Mouse (Mus musculus) spleen, postnatal 10 days (tissue): ENCODE data around the gene Msi2.

Experiments used
- DNase-seq, 2 experiments: peaks; one replicate each; pipeline ENCODE4 v3.0.0; 2021 to 2022; ENCODE audit warnings: low spot score in 2 of 2

Msi2 gene

DNA sequence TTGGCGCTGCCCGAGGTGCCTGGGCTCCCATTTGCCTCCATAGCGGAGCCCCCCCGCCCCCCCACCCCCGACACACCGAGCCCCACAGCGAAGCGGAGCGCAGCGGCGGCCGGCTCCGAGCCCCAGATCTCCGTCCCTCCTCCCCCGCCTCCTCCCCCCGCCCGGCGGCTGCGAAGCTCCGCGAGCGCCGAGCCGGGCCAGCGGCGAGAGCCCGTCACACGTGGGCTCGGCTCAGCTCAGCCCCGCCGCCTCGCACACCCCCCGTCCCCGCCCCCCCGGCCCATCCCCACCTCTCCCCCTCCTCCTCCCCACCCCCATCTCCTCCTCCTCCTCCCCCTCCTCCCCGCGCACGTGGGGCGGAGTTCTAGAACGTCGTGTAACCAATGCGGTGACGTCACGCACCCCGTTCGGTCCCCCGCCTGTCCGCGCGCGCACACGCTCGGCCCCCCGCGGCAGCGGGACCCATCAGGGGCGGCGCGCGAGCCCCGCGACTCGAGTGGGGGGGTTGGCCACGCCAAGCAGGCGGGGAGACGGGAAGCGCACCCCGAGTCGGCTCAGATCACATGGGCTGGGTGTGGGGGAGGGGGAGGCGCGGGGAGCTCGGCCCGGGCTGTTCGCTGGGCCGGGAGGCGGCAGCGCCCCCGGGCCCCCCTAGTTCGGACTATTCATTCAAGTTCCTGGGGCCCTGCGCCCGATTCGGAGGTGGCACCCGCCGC is at the start of gene Msi2:
TSS of gene Msi2 (minus strand) at position 464 of the 716 bp plus-strand sequence.
- peak; percentile 81 to 92 for DNase-seq

DNA sequence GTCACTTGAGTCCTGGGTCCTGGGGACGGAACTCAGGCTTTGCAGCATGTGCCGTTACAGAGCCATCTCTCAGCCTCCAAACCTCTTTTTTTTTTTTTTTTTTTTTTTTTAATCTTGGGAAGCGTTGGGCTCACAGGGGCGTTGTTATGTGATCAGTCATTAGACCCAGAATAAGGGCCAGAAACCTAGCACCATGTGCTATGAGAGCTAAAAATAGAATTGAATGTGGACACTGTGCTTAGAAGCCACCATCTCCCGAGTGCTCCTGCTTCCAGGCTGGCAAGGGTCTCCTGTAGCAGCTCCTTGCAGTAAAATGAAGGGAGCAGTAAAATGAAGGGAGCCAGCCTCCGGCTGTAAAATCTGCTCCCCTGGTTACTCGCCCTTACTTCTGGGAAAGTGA is 47.3 kb upstream of the Msi2 start:
- DNase-seq: no peak

DNA sequence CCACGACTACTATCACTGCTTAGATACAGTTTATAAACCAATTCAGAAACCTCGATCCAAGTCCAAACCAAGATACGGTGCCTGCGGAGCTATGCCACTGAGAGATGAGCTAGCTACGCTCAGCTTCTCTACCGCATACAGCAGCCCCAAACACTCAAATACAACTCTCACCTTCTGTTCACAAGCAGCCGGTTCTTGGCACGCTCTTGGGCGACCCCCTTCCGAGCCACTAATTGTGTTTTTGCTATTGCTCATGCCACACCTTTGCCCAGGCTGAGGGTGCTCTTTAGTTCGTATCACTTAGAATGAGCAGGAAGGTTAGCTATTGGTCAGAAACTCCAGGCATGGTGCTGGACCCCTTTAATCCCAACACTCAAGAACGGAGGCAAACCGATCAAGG is 45.1 kb upstream of the Msi2 start:
- no peak for DNase-seq

DNA sequence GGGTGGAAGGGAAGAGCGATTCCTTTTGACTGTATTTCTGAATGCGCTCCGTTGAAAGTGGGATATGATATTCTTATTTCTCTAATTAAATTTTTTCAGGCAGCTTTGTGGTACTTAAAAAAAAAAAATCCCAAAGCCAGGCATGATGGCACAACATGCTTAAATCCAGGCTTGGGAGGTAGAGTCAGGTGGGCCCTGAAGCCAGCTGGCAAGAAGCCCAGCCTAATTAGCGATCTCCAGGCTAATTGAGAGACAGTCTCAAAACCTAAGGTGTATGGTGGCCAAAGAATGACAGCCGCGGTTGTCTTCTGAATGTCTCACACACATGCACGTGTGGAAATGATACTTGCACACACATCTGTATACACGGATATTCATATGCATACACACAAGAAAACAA is 41.2 kb upstream of the Msi2 start:
- DNase-seq: no peak

DNA sequence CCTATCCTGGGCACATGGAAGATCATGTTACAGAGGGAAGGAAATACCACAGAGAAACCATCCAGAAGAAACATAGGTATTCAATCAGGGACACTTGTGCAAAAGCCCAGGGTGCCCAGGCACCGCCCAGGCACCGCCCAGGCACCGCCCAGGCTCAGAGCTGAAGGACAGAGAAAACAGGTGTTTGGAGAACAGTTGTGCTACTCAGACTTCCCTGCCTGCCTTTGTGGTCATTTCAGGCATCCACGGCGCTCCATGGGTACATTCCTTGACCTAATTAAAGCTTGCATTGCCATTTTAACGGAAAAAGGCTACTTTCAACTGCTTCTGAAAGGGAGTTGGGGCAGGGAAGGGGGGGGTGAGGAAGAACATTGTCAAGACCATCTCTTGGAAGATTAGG is 40.1 kb upstream of the Msi2 start:
- no peak for DNase-seq

DNA sequence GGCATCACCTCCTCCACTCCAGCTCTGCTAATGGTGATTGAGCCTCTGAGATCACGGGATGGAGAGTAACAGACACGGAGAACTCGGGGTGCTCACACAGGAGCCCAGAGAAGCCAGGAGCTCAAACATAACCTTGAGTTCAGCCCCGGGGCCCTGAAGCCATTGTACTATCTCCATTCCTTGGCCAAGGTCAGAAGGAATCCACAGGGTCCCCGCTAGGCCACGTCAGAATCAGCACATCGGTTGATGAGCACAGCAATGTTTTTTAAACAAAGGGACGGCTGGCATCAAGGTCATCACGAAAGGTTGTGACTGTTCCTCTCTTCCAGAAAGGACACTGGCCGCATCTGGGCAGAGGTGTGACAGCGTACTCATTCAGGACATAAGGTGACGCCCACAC is 27.0 kb upstream of the Msi2 start:
- DNase-seq: no peak

DNA sequence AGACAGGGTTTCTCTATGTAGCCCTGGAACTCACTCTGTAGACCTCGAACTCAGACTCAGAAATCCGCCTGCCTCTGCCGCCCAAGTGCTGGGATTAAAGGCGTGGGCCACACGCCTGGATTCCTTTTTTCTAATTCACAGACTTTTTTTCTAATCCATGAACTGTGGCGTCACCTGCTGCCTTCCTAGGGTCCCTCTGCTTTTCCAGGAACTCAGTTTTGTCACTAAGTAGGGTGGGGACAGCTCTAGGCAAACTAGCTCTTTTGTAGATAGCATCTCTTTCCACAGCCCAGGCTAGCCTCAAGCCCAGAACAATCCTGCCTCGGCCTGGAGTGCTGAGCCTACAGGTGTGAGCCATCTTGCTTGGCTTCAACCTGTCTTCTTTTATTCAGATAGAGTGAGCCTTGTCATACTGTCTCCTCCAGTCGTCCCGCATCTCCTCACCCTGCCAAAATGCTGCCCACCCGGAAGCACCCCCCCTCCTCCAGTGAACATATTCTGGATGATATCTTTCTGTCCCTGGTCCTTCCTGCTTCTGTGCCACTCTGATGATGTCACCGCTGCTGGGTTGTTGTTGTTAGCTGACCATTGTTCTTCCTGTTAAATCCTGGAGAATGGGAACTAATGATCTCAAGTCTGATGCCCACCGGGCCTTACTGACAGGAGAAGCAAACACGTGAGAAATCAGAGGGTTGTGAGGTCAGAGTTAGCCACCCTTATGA is 21.4 kb upstream of the Msi2 start:
- no peak for DNase-seq

DNA sequence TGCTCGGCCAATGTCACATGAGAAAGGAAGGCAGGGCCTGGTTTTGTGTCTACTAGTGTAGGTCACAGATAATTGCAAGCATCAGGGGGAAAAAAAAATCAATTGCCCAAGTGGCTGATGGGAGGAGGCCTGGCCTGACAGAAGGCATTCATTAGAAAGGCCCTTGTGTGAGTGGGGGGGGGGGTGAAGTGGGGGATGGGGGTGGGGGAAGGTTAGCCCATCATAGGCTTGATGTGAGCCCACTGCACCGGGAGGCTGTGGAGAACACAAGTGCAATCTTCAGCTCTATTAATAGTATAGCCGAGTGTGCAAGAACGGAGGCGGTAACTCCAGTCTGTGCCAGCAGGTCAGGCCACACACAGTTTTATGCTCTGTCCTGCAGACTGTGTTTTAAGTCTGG is 11.1 kb upstream of the Msi2 start:
- DNase-seq: no peak

DNA sequence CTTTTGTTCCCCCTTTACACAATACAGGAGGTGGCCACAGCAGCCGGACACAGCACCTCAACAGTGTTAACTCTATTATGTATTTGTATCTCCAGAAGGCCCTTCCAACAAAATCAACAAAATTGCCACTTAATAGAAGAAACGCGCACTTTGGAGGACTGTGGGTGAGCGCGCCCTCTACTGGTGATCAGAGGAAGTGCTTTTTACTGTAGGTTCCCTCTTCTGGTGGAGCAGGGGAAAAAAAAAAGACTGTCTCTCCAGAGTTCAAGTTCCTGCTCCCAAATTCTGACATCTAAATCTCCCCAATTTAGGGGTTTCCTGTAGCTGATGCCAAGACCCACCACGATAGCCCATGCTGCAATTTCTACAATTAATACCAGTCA is 10.2 kb upstream of the Msi2 start:
- DNase-seq: peak; percentile 66 to 84

DNA sequence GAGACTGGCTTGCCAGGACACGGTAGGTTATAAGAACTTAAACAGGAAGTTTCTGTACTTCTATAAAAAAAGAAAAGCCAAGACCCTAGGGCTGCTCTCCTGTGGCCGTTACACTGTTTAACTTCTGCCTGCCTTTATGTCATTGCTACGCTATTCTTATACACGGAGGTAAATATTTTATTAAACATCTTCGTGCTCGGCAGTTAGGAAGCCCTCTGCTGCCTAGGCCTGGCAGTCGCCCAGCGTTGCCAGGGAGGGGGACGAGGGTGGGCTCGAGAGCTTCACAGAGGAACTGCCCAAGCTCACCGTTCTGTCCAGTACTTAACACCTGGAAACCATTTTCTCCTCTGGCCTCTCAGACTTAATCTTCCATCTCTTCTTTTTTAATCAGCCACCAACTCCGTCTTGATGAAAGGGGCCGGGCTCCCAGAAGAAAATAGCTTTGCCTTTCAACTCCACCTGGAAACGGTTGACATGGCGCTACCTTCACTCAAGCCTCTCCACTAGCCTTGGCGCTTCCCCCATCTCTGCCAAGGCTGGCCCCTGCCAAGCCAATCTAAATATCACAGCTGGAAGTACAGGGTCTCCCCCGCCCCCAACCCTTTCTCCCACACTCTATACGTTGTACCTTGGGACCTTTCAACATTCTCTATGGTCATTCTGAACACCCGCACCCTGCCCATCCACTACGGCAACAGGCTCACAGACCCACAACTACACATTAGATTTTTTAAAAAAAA is 9.6 kb upstream of the Msi2 start:
- DNase-seq: no peak

DNA sequence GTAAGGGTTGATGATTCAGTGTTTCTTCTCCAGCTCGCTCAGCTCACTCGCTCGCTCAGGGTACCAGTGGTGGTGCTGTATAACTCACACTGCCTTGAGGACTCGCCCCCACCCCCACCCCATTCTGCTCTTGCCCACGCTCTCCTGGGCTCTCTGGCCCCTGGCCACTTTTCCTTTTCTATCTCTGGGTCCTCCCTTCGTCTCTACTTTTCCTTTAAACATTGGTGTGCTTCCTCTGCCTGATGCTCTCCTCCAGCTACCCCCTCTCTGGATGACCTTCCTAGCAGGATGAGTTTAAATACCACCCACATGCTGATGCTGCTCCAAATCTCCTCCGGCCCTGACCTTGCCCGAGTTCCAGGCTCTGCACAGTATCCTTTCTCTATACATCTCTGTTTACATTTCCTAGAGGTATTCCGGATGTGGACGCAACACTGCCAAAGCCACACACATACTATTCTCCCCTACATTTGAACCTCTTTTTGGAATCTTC is 2.9 kb upstream of the Msi2 start:
- no peak for DNase-seq

DNA sequence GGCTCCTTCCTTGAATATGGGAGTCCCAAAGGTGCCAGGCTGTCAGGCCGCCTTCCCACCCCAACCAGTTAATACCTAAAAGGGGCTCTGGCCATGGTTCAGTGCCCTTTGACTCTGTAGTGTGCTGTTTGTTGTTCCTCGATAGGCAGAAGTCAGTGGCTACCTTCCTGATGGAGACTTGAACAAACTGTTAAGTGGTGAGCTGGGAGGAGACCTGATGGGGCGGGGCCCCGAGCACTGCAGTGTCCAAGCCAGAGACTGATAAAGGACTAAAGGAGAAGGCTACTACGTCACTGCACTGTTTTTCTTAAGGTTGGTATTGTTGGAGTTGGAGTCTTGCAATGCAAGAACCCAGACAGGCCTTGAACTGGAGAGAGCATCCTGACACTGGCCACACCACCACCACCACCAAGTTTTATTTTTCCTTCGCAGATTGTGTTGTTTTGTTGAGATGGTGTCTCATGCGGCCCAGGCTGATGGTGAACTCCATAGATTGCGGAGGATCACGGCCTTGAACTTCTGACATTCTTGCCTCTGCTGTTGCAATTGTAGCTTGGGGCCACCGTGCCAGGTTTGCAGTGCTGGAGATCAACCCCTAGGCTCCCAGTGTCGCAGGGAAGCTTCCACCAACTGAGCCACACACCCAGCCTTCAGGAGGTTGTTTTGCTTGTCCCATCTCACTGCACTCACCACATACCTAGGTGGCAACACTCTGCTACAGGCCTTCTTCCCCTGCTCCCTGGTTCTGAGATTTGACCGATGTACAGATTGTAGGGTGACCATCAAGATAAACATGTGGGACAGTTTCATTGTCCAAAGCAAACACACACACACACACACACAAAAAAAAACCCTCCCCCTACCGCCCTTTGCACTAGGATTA is 2.2 kb upstream of the Msi2 start:
- peak in 1 of 2 experiments; percentile 12 for DNase-seq

DNA sequence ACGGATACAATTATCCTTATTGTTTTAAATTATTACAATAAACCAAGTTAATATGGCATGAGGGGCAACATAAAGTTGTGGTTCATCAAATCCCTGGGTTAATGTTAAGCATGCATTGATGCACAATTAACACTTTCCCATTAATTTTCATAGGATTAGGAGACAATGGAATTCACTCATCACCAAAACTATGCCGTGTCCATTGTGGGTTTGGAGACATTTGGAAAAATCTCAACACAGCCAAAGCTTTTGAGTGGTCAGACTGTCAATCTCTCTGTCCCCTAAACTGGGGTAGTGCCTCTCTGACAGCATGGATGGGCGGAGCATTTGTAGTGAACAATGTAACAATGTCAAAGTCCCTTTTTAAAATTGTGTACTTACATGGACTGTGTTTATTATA is 1.3 kb upstream of the Msi2 start:
- DNase-seq: no peak

DNA sequence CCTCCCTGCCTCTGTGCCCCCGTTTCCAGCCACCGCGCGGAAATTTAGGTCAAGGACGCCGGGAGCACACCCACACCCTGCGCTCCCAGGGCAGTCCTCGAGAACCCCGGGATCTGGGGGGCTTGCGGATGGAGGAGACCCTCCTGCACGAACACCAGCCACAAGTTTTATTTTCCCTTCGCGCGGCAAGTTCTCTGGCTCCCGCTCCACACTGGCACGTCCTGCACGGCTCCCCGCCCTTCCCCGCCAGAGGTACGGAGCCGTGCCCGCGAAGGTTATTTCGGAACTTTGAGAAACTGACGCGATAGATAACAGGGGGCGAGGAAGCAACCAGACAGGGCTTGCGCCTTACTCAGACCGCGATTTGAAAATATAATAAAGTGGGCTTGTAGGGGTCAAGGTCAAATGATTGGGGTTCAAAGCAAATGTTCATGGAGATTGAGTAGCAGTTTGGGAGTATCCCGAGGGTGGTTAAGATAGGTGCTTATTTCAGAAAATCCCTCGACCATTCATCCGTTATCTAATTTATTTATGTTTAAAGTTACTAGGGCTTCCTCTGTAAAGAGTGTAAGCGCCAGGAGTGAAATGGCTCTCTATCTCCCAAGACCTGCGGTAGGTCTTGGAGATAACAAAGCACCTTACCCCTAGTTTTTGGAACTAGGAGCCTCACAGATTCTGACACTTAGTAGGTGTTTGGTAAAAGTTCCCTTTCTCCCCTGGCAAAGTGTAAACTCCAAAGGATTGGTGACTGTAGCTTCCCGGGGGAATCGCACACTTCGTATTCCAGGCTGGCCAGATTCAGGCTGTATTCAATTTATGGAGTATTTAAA is 668 bp upstream of the Msi2 start:
- DNase-seq: peak; percentile 68 to 70

DNA sequence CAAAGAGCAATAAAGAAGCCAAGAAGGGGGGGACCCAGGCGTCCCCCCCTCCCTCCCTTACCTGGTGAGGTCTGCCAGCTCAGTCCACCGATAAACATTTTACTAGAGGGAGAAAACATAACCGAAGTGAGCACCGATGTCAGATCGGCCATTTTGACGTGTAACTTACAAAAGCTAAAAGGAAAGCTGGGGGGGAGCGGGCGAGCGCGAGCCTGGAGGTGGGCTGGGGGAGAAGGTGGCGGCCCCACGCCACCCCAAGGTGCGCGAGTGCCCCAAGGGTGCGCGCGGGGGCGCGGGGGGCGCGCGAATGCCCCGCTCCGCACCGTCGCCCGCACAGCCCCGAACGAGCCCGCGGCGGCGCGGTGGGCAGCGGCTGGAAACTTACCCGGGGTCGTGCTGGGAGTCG is 666 bp downstream of the Msi2 start:
- peak; percentile 6 to 53 for DNase-seq

DNA sequence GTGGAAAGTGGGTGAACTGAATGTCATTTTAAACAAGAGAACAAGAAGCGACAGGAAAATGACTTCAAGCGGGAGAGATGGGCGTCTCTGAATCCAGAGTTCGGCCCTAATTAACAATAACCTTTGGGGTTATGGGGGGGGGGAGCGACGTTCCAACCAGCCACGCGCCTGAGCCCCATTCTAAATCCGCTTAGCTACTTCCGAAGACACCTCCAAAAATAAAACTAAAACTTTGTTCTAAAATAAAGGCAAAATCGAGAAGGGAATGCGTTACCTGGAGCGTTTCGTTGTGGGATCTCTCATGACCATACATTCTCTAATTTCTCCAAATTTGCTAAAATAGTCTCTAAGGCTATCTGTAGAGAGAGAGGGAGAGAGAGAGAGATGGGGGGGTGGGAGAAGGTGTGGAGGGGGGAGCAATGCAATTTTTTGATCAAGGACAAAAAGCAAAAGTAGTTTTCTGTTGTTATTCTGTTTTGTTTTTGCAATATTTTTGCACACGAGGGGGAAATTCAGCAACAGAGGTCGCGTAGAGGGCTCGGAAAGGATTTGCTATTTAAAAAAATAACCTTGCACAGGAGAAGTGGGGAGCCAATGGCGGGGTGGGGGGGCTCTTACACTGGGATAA is 1.2 kb downstream of the Msi2 start:
- peak in 1 of 2 experiments; percentile 16 for DNase-seq

DNA sequence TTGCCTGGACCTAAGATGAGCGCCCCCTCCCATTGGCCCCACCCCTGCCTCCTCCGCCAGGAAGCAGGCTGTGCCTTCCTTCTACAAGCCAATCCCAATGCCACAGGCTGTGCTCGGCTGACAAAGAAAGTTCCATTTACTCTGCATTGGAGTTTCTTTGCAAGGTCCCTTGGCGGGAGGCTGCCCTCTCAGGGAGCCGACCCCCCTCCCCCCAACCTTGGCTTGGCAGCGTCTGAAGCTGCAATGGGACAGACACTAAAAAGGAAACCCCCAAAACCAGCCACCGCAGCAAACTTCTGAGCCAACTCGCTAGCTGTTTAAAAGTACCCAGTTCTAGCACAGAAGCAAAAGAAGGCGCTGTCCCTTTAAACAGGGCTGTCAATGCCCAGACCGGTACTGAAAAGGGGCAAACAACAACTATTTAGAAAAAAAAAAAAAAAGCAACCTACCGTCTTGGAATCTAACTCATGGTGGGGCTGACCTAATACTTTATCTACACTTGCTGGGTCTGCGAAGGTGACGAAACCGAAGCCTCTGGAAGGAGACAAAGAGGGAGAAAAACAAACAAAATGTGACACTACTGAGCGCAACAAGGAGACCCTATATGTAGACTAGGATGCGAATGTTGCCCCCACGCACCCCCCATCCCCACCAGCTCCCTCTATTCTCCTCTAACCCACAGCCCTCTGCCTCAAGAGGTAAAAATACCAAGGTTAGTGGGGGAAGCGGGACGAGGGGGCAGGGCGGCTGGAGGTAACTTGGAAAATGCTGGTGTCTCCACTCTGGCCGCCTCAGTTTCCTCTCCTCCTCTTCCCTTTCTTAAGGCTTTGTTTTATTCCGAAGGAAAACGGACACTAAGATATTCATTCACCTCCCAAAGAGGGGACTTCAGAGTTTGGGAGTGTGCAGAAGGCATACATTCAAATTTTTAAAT is 2.0 kb downstream of the Msi2 start:
- peak; percentile 28 to 37 for DNase-seq

DNA sequence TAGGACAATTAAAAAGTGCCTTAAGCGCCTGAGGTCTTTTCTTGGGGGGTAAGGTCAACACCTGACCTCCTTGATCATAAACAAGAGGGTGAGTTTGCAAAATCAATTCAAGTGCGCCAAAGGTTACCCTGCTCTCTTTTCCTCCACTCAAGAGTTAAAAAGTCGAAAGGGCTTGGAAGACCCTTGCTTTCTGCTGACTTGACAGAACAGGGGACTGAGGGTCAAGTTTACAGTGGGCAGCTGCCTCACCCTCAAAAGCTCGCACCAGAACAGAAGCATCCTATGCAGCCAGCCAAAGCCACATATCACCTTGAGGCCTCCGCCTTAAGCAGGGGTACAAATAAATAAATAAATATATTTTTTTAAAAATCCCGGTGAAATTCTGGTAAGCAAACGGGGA is 3.0 kb downstream of the Msi2 start:
- no peak for DNase-seq

DNA sequence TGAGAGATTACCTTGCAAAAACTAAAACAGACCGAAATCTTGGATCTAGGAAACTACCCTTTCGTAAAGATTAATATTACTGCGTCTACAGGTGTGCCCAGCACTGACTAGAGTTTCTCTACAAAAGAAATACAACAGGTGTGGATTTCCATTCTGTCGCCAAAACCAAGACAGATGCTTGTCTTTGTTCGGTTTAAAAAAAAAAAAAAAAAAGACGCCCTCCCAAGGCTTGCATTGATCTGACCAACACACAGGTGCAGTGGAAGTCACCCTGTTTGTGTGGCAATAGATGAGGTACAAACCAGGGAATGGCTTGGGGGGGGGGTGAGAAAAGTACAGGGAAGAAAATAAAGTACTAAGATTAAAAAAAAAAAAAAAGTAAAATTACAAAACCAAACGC is 4.2 kb downstream of the Msi2 start:
- DNase-seq: no peak
